Mouse (Mus musculus): ENCODE data around the gene Rnasel. TPM values are rescaled to one million over a fixed set of nuclear protein-coding genes. Genes with fewer than 3 reads are reported as not detected.

Gene Rnasel
- polyA plus RNA-seq, 2 experiments, result 10.0 to 23.5 TPM

GRCm38 (mm10) chr1:153807390-153807993, 58.3 kb downstream of the Rnasel start:
- Histone ChIP-seq H3K4me2 (replicated peaks; ENCODE audit: low read depth, low read length, severe bottlenecking) (no peak overlapping the region), H3K27me3 (ENCODE audit: control insufficient read depth, insufficient read depth, low read length) (no peaks in the 10 kb centered on the region), H3K27ac (replicated peaks; ENCODE audit: low read depth, low read length) (no peak overlapping the region), H3K9ac (ENCODE audit: low read depth, low read length, severe bottlenecking) (no peak overlapping the region), H3K36me3 (ENCODE audit: control insufficient read depth, insufficient read depth, low read length) (no peaks in the 10 kb centered on the region), H3K4me1 (ENCODE audit: control insufficient read depth, insufficient read depth, low read length) (no peaks in the 10 kb centered on the region), H3K4me3 (replicated peaks; ENCODE audit: low read length) (no peak overlapping the region), H3K9me3 (ENCODE audit: control insufficient read depth, low read length) (no peaks in the 10 kb centered on the region)
- WGBS, result 52% methylated on average over 13 of the region's 13 CpGs
- DNase-seq (ENCODE audit: low spot score), result peak; percentile 60
- ATAC-seq (ENCODE audit: low FRiP score, low read depth), result no peak
- TF ChIP-seq POLR2A (IDR thresholded peaks at IDR 0.05; ENCODE audit: borderline replicate concordance, extremely low read depth, insufficient read depth, insufficient read length), result no peak

Other genes with a start within 250 kb of the Rnasel start
- gene Npl, start 199.4 kb upstream of the Rnasel start, polyA plus RNA-seq (2012; rRNA removed), result 6.4 and 7.1 TPM in 2 replicates
- 12.0 and 12.9 TPM in 2 replicates for gene Npl, start 199.4 kb upstream of the Rnasel start, polyA plus RNA-seq (2014; fragmentation: Nextera tagmentation; extraction: Ambion mirVana)
- gene Rgs8, start 96.4 kb upstream of the Rnasel start, polyA plus RNA-seq (2012; rRNA removed), result 1.9 and 2.3 TPM in 2 replicates
- gene Rgs8, start 96.4 kb upstream of the Rnasel start, polyA plus RNA-seq (2014; fragmentation: Nextera tagmentation; extraction: Ambion mirVana), result 1.1 and 1.3 TPM in 2 replicates
- 21.9 and 22.6 TPM in 2 replicates for gene Rgs16, start 9.1 kb upstream of the Rnasel start, polyA plus RNA-seq (2012; rRNA removed)
- 6.4 and 8.5 TPM in 2 replicates for gene Rgs16, start 9.1 kb upstream of the Rnasel start, polyA plus RNA-seq (2014; fragmentation: Nextera tagmentation; extraction: Ambion mirVana)
- gene Rgsl1, start 94.7 kb downstream of the Rnasel start, polyA plus RNA-seq (2012; rRNA removed), result 0.13 and 0.15 TPM in 2 replicates
- gene Rgsl1, start 94.7 kb downstream of the Rnasel start, polyA plus RNA-seq (2014; fragmentation: Nextera tagmentation; extraction: Ambion mirVana), result not detected in 2 replicates
- gene Teddm1b, start 124.9 kb downstream of the Rnasel start, polyA plus RNA-seq (2012; rRNA removed), result not detected in 2 replicates
- gene Teddm1b, start 124.9 kb downstream of the Rnasel start, polyA plus RNA-seq (2014; fragmentation: Nextera tagmentation; extraction: Ambion mirVana), result 0.22 and 0.23 TPM in 2 replicates
- gene Teddm1a, start 142.3 kb downstream of the Rnasel start, polyA plus RNA-seq (2012; rRNA removed), result not detected in 2 replicates
- not detected in 2 replicates for gene Teddm1a, start 142.3 kb downstream of the Rnasel start, polyA plus RNA-seq (2014; fragmentation: Nextera tagmentation; extraction: Ambion mirVana)
- 88.6 and 93.4 TPM in 2 replicates for gene Glul, start 150.5 kb downstream of the Rnasel start, polyA plus RNA-seq (2012; rRNA removed)
- gene Glul, start 150.5 kb downstream of the Rnasel start, polyA plus RNA-seq (2014; fragmentation: Nextera tagmentation; extraction: Ambion mirVana), result 92.9 and 94.2 TPM in 2 replicates
- gene Teddm2, start 150.8 kb downstream of the Rnasel start, polyA plus RNA-seq (2012; rRNA removed), result 0.24 and 0.58 TPM in 2 replicates
- 0.54 and 0.62 TPM in 2 replicates for gene Teddm2, start 150.8 kb downstream of the Rnasel start, polyA plus RNA-seq (2014; fragmentation: Nextera tagmentation; extraction: Ambion mirVana)